Mouse (Mus musculus) retina, postnatal 1 day (tissue): ENCODE measurements around the gene Tbrg4.

ENCODE experiments used
- DNase-seq: peaks from one replicate; pipeline ENCODE4 v3.0.0-alpha.2; 2012

The Tbrg4 gene

DNA sequence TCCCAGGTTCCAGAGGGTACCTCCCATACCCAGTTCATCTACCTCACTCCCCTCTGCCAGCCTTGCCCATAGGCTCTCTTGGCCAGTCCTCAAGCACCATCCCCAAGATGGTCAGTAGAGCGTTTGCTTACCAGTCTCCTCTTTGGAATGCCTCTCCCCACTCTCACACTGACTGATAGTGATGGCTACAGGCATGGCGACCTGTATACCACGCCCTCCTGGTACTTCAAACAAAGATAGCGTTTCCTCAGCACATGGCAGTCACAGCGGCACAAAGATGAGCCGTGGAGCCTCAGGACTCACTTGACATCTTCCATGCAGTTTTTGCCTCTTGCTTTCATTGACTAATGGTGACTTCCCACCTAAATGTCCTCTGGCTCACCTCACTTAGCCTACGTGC lies 36.0 kb downstream of the Tbrg4 start:
- DNase-seq: no peak

DNA sequence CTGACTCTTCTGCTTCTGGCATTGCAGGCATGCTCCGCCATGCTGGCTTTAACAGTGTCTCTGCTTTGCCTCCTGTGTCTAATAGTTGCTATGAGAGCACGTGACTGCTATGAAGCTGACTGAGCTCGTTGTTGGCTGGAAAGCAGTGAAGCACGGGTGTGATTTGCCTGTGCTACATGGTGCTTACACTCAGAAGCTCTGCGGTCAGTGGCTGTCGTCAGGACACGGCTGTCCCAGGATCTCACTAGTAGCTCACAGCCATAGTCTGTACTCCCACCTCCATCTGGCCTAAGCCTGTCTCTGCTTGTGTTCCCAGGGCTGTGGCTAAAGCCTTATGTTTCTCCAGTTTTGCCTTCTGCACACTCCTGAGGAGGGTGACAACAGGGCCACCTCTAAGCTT lies 37.6 kb downstream of the Tbrg4 start:
- DNase-seq: no peak

DNA sequence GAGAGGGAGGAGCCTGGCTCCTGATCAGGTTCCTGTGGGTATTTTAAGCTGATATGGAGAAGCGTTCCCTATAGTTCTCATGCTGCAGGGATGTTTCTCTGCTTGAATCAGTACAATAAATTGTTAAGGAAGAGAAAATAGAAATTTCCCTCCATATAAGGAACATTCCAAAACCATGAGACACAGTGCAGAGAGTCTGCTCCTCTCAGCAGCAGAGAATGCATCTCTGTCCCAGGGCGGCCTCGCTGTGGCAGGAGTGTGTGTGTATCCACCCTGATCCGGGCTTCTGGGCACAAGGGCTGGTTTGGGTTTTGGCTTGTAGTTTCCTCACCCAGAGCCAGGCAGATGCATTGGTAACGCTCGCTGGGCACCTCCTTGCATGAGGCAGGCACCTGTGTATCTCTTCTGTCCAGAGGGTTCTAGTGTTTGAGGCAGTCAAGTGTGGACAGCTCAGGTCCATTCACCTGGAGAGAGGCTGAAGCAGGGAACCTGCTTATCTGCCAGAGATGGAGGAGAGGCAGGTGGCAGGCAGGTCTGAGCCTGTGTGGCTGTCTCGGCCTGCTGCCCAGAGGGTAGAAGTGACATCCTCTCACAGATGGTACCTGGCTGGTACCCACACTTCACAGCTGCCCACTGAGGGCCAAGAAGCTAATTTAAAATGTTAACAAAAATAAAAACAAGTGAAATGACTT lies 38.5 kb downstream of the Tbrg4 start:
- DNase-seq: no peak

DNA sequence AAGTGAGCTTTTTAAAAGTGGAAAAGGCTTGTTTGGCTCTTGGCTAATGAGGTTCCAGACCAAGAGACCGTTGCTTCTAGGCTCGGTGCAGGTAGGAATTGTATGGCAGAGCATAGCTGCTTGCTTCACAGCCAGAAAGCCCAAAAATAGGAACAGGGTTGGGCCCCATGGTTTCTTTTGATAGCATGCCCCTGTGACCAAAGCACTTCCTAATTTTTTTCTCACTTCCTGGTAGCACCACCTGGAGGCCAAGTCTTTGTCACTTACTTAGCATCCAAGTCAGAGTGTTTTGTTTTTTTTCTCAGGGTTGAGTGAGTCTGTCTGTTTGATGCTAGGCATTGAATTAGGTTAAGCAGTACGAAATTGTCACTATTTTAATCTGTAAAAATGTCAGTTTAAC lies 39.2 kb downstream of the Tbrg4 start:
- no peak for DNase-seq

DNA sequence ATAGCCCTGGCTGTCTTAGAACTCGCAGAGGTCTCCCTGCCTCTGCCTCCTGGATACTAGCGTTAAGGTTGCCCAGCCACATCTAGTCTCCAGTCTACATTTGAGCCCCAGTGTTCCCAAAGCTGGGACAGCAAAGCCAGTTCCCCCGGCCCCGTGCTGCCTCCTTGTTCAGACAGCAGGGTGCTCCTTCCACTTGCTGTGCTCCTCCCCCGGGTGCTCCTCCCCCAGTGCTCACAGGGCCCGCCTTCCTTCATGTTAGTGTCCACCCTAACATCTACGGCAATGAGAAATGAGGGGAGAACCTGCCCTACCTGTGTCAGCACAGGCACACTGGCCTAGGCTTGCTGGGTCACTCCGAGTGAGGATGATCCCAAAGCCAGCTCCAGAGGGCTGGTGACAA lies 40.1 kb downstream of the Tbrg4 start:
- no peak for DNase-seq

DNA sequence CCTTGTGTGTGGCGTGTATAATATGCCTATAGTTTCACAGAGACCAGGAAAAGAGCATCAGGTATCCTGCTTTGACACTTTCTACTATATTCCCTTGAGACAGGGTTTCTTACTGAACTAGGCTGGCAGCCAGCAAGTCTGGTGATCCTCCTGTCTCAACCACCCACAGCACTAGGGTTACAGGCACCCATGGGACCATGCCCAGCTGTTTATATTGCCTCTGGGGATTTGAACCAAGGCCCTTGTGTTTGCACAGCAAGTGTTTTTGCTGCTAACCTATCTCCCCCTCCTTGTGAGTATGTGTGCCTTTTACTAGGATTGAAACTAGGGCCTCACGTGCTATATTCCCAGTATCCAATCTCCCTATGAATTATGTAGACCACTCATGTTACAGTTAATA lies 44.3 kb downstream of the Tbrg4 start:
- no peak for DNase-seq

DNA sequence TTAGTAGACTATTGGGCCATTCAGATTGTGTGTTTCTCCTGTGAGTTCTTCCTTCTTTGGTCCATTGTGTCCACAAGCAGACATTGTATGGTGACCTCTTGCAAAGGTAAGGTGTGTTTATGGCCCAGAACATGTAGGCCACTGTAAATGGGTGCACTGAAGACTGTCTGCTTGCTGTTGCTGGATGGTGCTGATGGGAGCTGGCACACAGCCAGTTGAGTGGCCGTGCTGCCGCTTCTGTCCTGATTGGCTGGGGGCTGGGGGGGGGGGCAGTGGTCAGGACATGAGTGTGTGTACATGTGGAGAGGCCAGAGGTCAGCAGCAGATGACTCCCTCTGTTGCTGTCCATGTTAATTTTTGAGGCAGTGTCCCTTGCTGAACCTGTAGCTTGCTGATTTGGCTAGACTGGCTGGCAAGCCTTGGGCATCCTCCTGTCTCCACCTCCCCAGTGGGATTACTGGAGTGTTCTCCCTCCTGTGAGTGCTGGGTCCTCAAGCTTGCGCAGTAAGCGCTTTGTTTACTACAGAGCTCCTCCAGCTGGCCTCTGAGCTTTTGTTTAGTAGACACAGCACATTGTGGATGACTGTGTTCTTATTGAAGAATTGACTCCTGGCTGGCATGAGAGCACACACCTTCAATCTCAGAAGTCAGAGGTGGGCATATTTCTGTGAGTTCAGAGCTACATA lies 45.7 kb downstream of the Tbrg4 start:
- peak; percentile 90 for DNase-seq

DNA sequence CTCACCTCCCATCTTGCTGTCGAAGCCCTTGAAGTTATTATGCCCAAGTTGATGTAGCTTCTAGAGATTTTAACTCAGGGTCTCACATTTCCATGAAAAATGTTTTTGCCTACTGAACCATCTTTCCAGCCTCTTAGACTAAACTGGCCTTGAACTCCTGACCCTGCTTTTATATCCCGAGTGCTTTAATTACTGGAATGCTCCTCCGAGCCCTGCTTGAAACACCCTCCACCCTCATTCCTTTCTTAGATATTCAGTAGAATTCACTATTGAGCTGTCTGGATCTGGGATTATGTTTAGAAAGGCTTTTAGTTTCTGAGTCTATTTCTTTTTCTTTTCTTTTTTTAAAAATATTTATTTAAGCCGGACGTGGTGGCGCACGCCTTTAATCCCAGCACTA lies 46.5 kb downstream of the Tbrg4 start:
- no peak for DNase-seq

DNA sequence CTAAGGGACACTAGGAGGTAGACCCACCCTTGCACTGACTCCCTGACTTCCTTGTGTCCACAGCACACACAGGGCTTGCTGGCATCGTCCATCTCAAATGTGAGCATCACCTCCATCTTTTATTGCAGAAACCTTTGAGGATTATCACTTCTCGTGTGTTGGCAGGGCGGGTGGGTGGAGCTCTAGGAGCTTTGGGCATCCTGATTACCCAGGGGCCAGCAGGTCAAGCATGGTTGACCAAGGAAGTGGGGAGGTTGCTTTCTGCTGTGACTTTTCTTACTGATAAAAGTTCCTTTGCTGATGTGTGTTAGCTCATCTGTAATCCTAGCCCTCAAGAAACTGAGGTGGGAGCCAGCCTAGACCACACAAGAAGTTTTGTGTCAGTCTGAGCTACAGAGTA lies 49.7 kb downstream of the Tbrg4 start:
- no peak for DNase-seq

DNA sequence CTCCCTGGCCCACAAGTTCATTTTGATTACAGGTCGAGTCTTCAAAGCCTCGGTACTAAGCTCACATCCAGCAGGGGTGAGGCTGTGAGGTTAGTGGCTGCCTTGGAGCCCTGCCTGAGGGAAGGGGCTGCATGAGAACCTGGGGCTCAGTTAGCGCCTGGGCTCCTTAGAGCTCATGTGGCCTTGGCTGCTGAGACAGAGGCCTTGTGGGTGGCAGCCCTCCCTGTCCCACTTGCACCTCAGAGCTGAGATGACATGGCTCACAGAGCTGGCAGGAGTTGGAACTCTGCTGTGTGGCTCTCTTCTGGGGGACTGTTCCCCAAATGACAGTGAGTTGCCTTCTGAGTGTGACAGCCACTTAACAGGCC lies 56.5 kb downstream of the Tbrg4 start:
- DNase-seq: no peak

DNA sequence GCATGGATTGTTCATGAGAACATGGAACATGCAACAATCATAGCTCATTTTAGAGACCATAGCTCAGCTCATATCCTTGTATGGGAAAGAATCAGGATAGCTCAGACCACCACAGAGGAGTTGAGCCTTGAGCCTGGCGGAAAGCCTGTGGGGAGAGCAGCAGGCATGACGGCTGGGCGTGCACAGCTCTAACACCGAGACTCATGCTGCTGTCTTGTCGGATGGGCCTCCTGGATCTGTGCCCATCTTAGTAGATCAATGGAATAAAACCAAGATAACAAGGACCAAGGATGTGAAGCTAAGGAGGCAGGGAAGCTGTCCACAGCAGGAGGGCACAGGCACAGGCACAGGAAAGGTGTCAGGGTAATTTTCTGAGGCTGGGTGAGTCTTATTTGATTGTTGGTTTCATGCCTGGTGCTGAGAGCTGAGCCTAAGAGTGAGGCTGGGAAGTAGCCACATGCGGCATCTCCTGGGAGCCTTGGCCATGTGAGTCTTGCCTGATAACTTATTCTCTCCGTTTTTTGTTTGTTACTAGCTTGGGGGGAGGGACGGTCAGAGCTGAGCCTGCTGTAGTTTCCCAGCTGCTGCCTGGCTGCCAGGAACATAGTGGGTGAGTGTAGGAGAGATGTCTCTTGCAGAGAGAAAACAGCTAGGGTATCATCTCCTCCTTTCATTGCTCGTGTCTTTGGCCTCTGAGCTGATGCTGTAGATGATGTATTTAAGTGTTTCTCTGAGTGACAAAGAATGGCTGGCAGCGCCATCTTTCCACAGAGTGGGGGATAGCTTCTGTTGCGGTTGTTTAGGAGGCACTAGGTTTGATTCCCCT lies 57.1 kb downstream of the Tbrg4 start:
- peak; percentile 55 for DNase-seq

DNA sequence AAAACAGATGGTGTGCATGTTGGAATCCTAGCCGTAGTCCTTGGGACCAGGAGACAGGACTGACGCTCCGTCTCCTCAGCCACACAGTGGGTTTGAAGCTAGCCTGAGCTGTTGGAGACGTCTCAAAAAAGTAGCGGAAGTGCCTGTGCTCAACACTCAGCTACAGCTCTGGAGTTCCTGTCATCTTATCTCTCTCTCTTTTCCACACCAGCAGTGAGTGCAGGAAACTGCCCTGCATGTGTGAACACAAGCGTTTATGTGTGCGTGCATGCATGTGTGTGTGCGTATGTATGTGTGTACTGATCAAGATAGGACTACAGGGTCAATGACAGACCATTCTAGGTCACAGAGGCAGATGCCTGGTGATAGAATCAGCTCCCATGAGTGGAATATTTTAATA lies 57.9 kb downstream of the Tbrg4 start:
- DNase-seq: no peak

DNA sequence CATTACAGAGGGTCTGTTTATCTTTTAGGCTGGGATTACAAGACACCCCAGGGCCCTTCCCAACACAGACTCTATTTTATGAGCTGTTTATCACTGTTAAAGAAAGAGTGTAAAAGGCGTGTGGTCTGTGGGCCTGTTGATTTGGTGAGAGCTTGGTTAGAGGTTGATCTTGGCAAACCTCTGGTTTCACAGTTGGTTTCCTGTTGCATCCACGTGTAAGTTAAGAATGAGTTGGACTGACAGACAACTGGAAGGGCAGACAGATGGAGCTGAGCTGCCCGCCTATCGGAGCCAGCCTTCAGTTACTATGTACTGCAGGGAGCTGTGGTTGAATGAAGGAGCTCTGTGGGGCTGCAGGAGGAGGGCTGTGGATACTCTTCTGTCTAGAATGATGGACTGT lies 59.4 kb downstream of the Tbrg4 start:
- no peak for DNase-seq
